Comparison of ENCODE assay signal across 8 mouse cellular contexts in genomic region chr15:8444890-8445597, GRCm38 (mm10). TPM values are rescaled to one million over a fixed set of nuclear protein-coding genes. Genes with fewer than 3 reads are reported as not detected.
DNase-seq lines count a peak whose midpoint lies in the region; ATAC-seq and TF ChIP-seq lines count a peak whose summit lies in the region.

No protein-coding gene starts in this region.

- no peaks in the 10 kb centered on the region for H3K27me3 ChIP-seq in forebrain, embryonic 13.5 days
- no peaks in the 10 kb centered on the region for H3K27me3 ChIP-seq in neural tube, embryonic 15.5 days (replicated peaks)

- peak; percentile 72 for DNase-seq in ES-E14 (ENCODE audit: low read depth, low spot score)
- peak; percentile 86 to 87 for DNase-seq in heart, postnatal 10 days
- peak; percentile 77 for DNase-seq in layer of hippocampus, adult 11-12 months (ENCODE audit: low spot score)
- DNase-seq in lung, adult 2 months: peak; percentile 73
- peak; percentile 85 for DNase-seq in testis, postnatal 10 days (ENCODE audit: low spot score)

- H3K36me3 ChIP-seq in ES-E14 (ENCODE audit: control insufficient read depth, insufficient read depth, low read length, poor library complexity, severe bottlenecking): no peaks in the 10 kb centered on the region
- no peaks in the 10 kb centered on the region for H3K36me3 ChIP-seq in forebrain, embryonic 13.5 days (ENCODE audit: poor library complexity, severe bottlenecking)
- H3K36me3 ChIP-seq in neural tube, embryonic 15.5 days: no peaks in the 10 kb centered on the region

- H3K9me3 ChIP-seq in ES-E14 (ENCODE audit: control insufficient read depth, insufficient read depth, low read depth, low read length): no peaks in the 10 kb centered on the region
- H3K9me3 ChIP-seq in forebrain, embryonic 13.5 days (replicated peaks): no peaks in the 10 kb centered on the region
- no peaks in the 10 kb centered on the region for H3K9me3 ChIP-seq in neural tube, embryonic 15.5 days (replicated peaks)

- in situ Hi-C loops in ES-E14 (cut with MboI; ENCODE audit: low sequenced_read_pairs in 2 of 2, unreplicated experiment in 2 of 2): no loop called here

- peak; percentile 81 for ATAC-seq in cerebellum, adult (ENCODE audit: insufficient number of reproducible peaks, low FRiP score, low TSS enrichment)
- peak; percentile 68 for ATAC-seq in forebrain, embryonic 13.5 days
- peak; percentile 75 for ATAC-seq in neural tube, embryonic 15.5 days (ENCODE audit: low FRiP score)

- H3K4me3 ChIP-seq in ES-E14 (ENCODE audit: insufficient read depth in 1 of 2, low read depth in 1 of 2, low read length in 2 of 2, poor library complexity in 1 of 2, severe bottlenecking in 1 of 2): peak overlapping the region; percentile 99 to 100
- H3K4me3 ChIP-seq in forebrain, embryonic 13.5 days: peak overlapping the region; percentile 85
- peak overlapping the region; percentile 72 for H3K4me3 ChIP-seq in lung, adult 2 months (replicated peaks; ENCODE audit: extremely low read depth, low read depth, low read length)
- H3K4me3 ChIP-seq in neural tube, embryonic 15.5 days (replicated peaks): peak overlapping the region; percentile 94

- under 1% methylated on average over 43 of the region's 57 CpGs for WGBS in forebrain, embryonic 13.5 days
- under 1% methylated on average over 57 of the region's 57 CpGs for WGBS in lung, adult 2 months
- under 1% methylated on average over 53 of the region's 57 CpGs for WGBS in neural tube, embryonic 15.5 days

- intact Hi-C loops in heart, postnatal 10 days (cut with DNase I): no loop called here

- peak overlapping the region; percentile 89 for H3K27ac ChIP-seq in ES-E14 (ENCODE audit: insufficient read depth, low read depth, low read length, poor library complexity, severe bottlenecking)
- H3K27ac ChIP-seq in forebrain, embryonic 13.5 days: peak overlapping the region; percentile 98
- H3K27ac ChIP-seq in neural tube, embryonic 15.5 days (replicated peaks): peak overlapping the region; percentile 97

- peak overlapping the region; percentile 94 for H3K9ac ChIP-seq in ES-E14 (ENCODE audit: insufficient read depth, low read depth, low read length, poor library complexity, severe bottlenecking)
- H3K9ac ChIP-seq in forebrain, embryonic 13.5 days: peak overlapping the region; percentile 99
- peak overlapping the region; percentile 86 for H3K9ac ChIP-seq in neural tube, embryonic 15.5 days (replicated peaks)

- H3K4me1 ChIP-seq in ES-E14 (ENCODE audit: control insufficient read depth in 2 of 2, insufficient read depth in 2 of 2, low read length in 2 of 2, poor library complexity in 1 of 2): peaks cover 0 to 5% of the 10 kb centered on the region in 2 experiments; a peak in 3 of 4 replicates
- peaks cover 41% of the 10 kb centered on the region for H3K4me1 ChIP-seq in forebrain, embryonic 13.5 days
- H3K4me1 ChIP-seq in lung, adult 2 months (ENCODE audit: control insufficient read depth, insufficient read depth, low read length): peaks cover 6% of the 10 kb centered on the region; the same call in 1 of the 2 replicates
- H3K4me1 ChIP-seq in neural tube, embryonic 15.5 days: peaks cover 39% of the 10 kb centered on the region

- no peak for TF ChIP-seq POLR2A in lung, adult 2 months (IDR thresholded peaks at IDR 0.05; ENCODE audit: borderline replicate concordance, extremely low read depth, low read depth, low read length)

- peak overlapping the region; percentile 80 for H3K4me2 ChIP-seq in forebrain, embryonic 13.5 days
- peak overlapping the region; percentile 99 for H3K4me2 ChIP-seq in neural tube, embryonic 15.5 days

- TF ChIP-seq CTCF in lung, adult 2 months (IDR thresholded peaks at IDR 0.05; ENCODE audit: insufficient read depth, low read length): peak; percentile 62

TF ChIP-seq in ES-E14, 5 proteins besides CTCF, POLR2A, EP300 and RAD21:
- TF ChIP-seq MAFK (IDR thresholded peaks at IDR 0.05; ENCODE audit: insufficient read depth, low read depth, low read length): no peak
- TF ChIP-seq ZNF384 (IDR thresholded peaks at IDR 0.05; ENCODE audit: low read depth, low read length): peak; percentile 99
- peak; percentile 68; the same call in 1 of the 2 replicates for TF ChIP-seq HCFC1 (IDR thresholded peaks at IDR 0.05; ENCODE audit: borderline replicate concordance, insufficient read depth, low read length)
- TF ChIP-seq ZC3H11A (IDR thresholded peaks at IDR 0.05; ENCODE audit: borderline replicate concordance, low read depth, low read length): 0 out of 2 replicates have a peak, but pooled peaks have one; percentile 7
TF ChIP-seq in ES-E14: peak in this region for 3.

RNA-seq across cellular contexts. Expression of gene Nipbl, which starts 0.8 kb away (rescaled TPM):
- total RNA-seq in ES-E14 (2012; rRNA removed): 33.6 and 35.1 TPM in 2 replicates
- polyA plus RNA-seq in forebrain, embryonic 13.5 days (2015; fragmentation: Nextera tagmentation; extraction: Ambion mirVana): 21.6 and 22.6 TPM in 2 replicates
- 10 to 100 TPM; 34.4 to 37.6 TPM for total RNA-seq in heart, postnatal 10 days (2021)
- polyA plus RNA-seq in lung, adult 2 months (2012; rRNA removed): 4.9 and 7.1 TPM in 2 replicates
- 13.3 and 15.1 TPM in 2 replicates for polyA plus RNA-seq in neural tube, embryonic 15.5 days (2015; fragmentation: Nextera tagmentation; extraction: Ambion mirVana)

Comparison
In these comparisons a context has a peak if more than half of its experiments do, and no peak if none do; other contexts are left out.
1. Peak in every context shown above with its lines: DNase-seq, ATAC-seq, H3K4me3 ChIP-seq and H3K27ac ChIP-seq.